Mouse (Mus musculus): ENCODE results near the gene Akap10.
"Not testable (repeated sequence)": the region's sequence is repeated elsewhere in the genome, so short reads cannot be mapped to it uniquely, and the experiment has no call there.

Akap10 gene

DNA sequence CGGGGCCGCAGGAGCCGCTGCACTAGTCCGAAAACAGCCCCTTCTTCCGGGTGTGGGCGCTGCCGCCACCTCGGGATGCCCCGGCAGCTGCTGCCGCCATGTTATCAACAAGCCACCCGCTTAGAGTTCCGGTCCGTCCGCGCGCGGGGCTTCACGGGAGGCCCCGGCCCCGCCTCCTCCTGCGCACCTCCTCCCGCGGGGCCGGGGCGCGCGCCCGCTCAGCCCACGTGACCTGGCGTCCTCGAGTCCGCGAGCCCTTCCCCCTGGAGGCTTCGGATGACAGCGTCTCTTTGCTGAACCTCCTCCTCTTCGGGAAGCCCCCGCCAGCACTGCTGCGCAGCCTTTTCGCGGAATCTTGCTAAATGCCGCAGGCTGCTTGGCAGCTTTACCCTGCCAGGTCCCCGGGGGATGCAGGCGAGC, at the start of gene Akap10:
TSS of gene Akap10 (minus strand) at position 155 of the 420 bp plus-strand sequence.
- peak; percentile 95 for DNase-seq

DNA sequence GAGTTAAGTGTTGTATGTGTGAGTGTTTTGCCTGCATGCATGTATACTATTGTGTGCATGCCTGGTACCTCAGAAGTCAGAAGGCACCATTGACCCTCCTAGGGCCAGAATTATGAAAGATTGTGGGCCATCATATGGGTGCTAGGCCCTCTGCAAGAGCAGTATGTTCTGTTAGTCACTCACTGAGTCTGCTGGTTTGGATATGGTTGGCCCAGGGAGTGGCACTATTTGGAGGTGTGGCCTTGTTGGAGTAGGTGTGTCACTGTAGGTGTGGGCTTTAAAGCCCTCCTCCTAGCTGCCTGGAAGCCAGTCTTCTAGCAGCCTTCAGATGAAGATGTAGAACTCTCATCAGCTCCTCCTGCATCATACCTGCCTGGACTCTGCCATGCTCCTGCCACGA, 45.7 kb upstream of the Akap10 start:
- no peak for DNase-seq

DNA sequence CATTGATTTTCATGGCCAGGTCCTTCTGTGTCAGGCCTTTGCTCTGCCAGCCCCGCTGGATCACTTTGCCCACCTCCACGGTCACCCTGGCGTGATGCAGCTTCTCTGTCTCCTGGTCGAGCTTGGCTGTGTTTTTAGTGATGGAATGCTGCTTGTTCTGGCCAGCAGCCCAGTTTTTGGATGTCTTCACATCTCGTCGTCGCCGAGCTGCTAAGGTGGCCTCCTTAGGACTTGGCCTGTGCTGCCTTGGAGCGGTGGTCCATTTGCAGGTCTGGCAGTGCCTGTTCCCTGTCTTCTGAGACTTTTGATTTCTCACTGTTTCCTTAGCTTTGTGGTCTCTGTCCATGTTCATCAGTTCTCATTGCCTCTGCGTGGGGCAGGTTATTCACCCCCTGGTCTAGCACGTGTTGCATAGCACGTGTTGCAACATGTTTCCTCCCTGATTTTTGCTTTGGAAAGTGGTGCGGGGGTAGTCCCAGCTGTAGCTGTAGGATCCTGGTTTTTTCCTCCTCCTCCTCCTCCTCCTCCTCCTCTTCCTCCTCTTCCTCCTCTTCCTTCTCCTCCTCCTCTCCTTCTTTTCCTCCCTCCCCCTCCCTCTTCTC, 44.2 kb upstream of the Akap10 start:
- no peak for DNase-seq

DNA sequence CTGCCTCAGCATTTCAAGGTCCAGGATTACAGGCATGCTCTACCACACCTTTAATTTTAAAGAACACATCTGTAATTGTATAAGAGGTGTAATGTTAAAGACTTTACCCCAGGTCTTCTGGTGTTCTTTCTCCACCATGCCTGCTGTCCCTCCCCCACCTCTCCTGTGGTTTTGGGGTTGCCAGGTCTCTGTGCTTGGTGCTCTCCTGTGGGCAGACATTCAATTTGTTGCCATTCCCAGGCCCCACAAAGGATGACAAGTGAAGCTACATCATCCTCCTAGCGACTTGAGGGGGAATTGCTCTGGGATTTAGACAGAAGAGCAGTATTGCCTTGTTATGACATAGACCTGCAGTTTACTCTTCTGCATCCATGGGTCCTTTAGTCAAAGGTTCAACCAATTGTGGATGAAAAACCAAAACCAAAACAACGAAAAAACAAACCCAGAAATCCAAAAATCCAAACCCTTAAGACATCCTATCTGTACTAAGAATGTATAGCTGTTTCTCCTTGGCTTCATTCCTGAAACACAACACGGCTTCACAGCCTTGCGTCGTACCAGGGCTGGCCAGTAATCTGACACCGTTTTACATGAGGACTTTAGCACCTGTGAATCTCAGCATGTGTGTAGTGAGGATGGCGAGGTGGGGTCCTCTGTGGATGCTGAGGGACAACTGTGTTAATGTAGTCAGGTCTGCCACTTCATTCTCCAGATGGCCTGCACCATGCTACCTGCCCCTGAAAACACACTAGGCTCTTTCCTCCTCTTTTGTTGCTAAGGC, 41.6 kb upstream of the Akap10 start:
- DNase-seq = no peak

DNA sequence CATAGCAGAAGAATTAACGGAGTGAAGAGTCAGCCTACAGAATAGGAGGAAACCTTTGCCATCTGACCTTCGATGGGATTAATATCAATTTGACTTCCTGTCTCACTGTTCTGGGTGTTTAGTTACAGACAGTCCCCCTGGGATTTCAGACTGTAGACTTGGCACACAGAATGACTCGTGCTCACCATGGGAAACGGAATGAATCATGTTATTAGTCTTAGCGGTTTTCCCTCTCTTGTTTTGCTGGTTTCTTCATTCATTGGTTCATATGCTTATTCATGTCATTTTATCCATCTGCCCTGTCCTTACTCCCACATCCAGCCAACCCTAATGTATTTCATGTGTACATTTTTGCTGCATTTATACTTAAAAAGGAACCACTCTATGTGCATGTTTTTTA, 40.8 kb upstream of the Akap10 start:
- DNase-seq = no peak

DNA sequence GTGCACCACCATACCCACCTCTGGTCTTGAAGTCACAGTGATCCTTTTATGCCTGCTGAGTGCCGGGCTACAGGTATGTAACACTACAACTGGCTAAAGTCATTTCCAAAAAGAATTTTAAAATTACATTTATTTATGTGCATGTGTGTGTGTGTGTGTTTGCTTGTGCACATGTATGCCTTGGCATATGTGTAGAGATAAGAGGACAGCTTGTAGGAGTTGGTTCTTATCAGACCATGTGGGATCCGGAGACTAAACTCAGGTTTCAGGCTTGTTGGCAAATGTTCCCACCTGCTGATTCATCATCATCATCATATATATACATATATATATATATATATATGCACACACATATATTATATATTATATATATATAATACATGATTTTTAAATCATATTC, 38.8 kb upstream of the Akap10 start:
- DNase-seq = no peak

DNA sequence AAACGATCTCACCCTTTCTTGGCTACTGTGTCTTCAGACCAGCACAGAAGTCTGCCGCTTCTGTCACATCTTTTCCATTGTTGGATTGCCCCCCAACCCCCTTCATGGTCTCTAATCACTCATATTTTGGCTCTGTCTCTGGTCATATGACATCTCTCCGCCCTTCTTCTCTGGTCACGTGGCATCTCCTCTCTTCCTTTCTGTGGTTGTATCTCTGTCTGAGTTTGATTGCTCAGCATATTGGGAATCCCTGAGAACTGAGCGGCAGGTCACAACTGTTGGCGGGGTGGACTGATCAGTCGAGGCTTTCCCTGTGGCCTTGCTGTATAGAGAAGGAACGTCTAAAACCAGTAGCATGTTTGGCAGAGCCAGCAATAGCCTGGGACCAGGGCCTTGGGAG, 37.0 kb upstream of the Akap10 start:
- DNase-seq = no peak

DNA sequence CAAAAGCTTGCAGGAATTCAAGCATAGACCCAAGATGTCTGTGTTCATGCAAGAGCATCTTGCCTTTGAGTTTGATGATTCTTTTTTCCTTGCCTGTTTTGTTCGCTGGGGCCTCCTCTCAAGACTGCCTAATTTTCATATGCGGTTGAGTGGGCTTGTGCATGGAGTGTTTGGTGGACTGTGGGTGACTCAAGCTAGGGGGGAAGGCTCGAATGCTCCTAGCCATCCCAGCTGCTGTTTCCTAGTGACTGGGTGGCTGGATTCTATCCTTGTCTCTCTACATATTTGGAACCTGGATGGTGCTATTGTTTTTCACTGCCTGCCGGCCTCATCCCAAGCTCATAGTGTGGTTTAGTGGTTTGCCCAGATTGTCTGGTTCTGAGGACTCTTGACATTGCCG, 34.6 kb upstream of the Akap10 start:
- DNase-seq = no peak

DNA sequence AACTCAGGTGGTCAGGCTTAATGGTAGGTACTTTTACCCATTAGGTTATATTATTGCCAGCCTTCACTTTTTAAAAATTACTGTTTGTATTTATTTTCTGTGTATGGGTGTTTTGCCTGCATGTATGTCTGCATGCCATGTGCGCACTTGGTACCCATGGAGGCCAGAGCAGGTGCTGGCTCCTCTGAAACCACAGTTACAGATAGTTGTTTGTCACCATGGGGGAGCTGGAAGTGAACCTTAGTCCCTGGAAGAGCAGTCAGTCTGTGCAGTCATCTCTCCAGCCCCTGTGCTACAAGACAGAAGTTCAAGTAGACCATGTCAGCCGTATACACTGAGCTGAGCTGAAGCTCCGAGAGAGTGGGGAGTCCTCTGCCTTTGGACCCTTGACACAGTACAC, 33.1 kb upstream of the Akap10 start:
- no peak for DNase-seq

DNA sequence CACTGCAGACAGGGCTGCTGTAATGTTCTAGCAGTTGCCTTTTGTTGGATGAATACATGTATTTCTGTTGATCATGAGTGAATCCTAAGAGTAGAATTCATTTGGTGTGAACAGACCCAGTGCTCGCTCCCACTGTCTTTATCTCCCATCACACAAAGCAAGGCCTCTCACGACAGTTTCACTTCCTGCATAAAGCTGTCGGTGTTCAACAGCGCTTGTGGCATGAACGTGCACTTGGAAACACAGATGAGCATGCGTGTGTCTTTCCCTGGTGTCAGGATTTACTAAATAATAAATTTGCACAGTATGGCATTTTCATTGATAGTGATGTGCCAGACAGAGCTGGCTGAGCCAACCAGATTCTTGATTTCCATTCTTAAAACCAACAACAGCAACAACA, 32.6 kb upstream of the Akap10 start:
- no peak for DNase-seq

DNA sequence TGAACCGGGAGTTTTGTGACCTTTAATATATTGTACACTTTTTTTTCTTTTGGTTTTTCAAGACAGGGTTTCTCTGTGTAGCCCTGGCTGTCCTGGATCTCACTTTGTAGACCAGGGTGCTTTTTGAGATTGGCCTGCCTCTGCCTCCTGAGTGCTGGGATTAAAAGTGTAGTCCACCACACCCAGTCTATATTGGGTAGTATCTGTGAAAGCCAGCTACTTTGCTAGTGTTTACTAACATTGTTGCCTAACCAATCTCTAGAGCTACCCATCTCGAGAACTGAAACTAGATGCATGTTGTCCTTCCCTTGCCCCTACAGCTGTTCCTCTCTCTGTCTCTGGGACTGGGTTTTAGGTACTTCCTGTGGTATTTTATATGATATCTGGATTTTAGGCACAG, 30.0 kb upstream of the Akap10 start:
- no peak for DNase-seq

DNA sequence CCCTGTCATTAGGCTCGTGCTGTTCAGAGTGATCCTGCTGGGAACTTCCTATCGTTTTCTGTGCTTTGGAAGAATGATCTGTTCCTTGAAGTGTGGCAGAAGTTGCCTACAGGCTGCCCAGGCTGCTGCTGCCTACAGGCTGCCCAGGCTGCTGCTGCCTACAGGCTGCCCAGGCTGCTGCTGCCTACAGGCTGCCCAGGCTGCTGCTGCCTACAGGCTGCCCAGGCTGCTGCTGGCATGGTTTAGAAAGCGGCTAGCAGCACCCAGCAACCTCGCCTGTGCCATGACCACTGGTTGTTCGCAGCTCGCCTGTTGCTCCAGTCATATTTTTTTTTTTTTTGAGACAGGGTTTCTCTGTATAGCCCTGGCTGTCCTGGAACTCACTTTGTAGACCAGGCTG, 28.7 kb upstream of the Akap10 start:
- not testable (repeated sequence) for DNase-seq

DNA sequence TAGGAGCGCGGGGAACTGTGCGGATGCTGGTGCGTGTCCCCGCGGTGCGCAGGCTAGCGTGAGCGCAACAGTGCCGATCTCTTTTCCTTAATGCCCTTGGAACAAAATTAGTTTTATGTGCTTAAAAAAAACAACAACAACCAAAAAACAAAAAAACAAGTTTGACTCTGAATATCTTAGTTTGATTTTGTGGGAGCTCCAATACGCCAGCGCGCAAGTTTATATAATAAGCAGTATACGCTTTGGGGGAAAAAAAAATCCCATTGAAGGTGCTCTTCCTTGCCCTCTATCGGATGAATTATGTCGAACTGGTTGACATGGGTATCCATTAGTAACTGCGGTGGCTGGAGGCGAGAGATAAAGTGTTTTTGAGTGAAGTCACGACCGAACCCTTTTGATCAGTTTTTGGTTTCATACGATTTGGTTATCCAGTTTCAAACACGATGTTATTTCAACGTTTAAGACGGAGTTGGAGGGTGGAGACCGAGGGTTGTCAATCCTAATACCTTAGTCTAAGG, 27.3 kb upstream of the Akap10 start:
- no peak for DNase-seq

DNA sequence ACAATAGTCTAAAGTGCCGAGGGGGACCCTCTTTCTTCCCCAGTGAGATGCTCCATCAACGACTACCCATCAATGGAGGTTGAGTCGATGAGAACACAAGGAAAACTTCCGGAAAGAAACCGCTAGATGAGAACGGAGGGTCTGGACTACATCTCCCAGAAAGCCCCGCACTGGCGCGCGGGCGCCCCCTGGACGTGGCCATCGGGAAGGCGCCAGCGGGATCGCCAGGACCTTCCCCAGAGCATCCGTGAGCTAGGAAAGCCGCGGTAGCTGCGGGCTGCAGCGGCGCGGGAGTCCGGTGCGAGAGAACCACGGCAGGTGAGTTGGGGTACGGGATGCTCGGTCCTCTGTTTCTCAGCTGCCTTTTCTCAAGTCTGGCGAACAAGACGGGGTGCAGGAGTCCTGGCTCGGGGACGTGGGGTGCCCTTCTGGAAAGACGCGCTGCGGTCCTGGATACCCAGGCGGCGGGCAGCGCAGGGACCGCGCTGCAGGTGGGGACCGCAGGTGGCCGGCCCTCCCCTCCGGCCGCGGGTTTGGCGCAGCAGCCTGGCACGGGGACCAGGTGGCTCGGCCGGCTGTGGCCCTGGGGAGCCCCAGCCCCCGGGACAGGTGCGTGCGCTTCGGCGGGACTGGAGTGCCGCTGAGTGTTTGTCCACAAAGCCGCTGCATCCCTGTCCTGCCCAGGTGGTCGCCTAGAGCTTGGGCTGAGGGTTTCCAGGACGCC, 26.7 kb upstream of the Akap10 start, which contains the start of gene Specc1:
TSS of gene Specc1 (plus strand) at position 192 of the 724 bp plus-strand sequence.
- DNase-seq = peak; percentile 93

DNA sequence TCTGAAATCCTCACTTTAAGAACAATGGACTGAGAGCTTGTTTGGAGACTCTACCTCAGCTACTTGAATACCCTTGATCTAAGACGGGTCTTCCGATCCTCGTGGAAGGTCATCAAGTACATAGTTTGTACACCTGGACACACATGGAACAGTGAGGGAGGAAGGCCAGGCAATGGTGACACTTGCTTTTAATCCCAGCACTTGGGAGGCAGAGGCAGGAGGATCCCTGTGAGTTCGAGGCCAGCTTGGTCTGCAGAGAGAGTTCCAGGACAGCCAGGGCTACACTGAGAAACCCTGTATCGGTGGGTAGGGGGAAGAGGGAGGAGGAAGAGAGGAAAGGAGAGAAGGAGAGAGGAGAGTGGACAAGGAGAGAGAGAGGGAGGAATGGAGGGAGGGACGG, 25.9 kb upstream of the Akap10 start:
- no peak for DNase-seq

DNA sequence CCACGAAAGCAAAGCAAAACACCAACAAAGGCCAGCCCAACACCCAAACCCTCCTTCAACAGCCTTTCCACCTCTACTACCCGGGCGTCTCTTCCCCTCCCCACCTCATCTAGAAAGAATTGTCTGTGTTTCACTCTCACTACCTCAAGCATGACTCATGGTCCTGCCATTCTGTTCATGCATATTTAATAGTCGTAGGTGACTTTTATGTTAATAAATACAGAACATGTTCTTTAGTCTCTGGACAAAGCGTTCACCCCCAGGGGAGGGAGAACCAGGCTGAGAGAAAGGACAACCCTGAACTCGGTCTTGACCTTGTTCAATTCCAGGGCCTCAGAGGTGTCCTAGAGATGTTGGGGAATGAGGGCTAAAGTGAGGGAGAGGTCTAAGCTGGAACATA, 25.1 kb upstream of the Akap10 start:
- no peak for DNase-seq

DNA sequence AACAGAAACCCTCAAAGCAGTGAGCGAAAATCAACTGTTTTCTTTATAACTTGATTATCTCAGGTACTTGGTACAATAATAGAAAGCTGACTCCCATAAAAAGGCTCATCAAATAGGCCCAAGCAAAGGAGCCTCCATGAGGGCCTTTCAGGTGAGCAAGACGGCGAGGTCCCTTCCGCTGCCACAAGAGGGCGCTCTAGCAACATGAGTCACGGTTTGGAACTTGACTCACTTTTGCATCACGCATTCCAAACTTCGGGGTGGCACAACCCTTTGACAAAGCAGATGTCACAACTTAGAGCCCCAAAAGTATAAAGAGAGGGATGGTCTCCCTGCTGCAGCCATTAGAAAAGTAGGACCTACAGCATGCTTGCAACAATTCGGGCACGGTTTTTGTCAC, 20.6 kb upstream of the Akap10 start:
- peak; percentile 86 to 87 for DNase-seq

DNA sequence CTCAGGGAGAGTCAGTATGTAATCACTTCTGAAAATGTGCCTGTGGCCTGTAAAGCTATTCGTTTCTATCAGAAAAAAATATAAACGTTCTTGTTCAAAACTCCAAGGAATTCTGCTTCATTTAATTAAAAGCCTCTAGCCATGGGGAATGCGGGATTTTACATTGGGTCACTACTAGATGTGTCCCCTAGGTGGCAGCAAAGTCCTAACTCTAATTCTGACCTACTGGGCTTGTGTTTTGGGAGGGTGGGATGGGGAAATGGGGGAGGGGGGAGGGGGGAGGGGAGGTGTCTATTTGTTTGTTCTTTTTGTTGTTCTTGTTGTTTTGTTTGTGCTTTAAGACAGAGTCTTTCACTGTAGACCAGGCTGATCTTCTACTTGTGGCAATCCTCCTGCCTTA, 19.3 kb upstream of the Akap10 start:
- peak; percentile 54 to 58 for DNase-seq

DNA sequence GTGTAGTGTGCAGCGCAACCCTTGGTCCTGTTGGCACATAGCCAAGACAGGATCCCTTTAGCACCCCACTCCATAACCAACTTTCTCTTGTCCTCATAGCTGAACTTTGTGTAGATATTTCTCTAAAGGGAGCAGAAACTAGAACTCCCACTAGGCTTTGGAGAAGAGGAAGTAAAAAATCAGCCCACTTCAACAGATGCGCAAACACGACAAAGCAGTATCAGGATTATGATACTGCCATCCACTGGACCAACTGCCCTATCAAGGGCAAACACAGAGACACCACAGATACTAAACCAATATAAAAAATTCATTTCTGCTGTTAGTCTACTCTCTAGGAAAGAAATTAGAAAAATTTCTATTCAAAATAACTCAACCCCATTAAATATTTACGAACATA, 16.6 kb upstream of the Akap10 start:
- DNase-seq = no peak

DNA sequence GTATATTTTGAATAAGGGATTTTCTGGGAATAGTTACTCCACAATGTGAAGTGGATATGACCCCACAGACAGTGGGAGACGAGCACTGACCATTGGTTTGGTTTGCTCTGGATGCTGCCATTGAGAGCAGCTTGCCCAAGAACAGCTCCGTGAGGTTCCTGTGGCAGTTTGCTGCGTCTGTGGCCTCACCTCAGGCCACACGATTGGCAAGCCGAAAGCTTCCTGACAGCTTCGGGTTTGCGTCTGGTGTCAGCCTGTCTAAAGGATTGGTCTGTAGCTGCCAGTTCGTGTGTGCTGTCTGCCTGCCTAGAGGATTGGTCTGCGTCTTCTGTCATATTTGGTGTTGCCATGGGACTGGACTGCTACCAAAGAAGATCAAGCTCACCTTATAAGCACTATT, 14.4 kb upstream of the Akap10 start:
- no peak for DNase-seq

DNA sequence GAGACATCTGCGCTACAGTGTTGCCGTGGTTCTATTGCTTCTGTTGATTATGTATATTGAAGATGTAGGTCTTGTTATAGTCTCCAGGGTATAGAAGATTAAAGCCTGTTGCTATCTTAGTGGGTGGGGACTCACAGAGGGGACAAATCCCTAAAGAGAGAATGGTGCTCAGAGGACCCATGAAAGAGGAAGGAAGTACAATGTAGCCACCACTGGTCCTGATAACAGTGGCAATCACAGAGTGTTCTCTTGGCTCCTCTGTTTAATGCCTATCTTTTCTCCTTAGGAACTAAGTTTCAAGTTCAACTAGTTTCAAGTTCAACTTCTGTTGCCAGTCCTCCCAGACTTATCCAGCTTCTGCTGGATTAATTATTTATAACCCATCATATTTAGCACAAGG, 12.9 kb upstream of the Akap10 start:
- DNase-seq = no peak

DNA sequence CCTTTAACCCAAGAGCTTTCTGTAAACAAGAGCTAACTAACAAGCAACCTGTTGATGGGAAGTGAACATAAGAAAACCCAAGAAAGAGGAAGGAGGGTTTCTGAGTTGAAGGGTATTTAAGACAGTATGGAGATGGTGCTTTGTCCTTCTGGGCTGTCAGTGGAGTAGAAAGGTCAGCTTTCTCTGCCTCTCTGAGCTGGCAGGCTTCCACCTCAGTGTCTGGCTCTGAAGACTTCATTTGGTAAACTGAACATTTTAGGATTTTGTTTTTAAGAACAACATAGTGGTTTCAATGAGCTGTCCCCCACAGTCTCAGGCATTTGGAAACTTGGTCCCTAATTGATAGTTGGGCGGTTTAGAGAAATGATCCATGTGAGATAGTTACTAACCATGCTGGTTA, 7.7 kb upstream of the Akap10 start:
- DNase-seq = no peak

DNA sequence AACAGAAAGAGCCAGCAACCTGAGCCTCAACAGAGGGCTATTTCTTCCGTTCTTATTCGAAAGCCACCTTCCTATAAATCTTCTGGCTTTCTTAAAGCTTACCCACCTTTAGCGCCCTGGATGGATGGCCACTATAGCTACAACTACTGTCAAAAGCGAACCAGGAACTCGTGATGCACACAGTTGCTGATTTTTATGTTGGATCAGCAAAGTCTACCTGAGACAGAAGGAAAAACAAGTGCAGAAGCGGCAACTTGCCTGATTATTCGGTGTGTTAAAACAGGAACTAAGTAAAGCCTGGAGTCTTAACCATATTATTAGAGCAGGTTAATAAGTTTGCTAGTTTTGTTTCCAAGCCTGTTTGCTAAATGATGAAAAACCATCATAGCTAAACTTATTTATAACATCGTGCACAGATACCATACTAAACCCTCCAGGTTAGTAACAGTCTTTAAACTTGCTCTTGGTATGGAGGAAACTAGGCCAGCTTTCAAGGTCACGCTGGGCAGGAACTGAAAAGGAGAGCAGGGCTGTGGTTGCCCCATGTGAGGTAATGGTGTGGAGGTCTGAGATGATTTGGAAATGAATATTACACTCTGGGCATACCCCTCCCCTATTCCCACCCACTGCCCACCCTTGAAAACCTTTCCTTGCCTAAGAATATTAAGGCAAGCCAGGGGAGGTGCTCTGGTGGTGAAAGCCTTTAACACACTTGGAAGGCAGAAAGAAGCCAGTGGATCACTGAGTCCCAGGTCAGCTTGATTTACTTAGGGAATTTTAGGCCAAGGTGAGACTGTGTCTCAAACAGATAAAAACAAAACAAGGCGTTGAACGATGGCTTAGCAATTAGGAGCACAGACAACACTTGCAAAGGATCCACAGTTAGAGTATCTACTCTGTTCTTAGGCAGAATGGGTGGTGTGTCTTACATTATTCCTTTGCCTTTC, 861 bp upstream of the Akap10 start:
- DNase-seq = peak; percentile 26 to 28
